Mouse (Mus musculus): ENCODE data around the gene Btbd8.

Gene Btbd8

DNA sequence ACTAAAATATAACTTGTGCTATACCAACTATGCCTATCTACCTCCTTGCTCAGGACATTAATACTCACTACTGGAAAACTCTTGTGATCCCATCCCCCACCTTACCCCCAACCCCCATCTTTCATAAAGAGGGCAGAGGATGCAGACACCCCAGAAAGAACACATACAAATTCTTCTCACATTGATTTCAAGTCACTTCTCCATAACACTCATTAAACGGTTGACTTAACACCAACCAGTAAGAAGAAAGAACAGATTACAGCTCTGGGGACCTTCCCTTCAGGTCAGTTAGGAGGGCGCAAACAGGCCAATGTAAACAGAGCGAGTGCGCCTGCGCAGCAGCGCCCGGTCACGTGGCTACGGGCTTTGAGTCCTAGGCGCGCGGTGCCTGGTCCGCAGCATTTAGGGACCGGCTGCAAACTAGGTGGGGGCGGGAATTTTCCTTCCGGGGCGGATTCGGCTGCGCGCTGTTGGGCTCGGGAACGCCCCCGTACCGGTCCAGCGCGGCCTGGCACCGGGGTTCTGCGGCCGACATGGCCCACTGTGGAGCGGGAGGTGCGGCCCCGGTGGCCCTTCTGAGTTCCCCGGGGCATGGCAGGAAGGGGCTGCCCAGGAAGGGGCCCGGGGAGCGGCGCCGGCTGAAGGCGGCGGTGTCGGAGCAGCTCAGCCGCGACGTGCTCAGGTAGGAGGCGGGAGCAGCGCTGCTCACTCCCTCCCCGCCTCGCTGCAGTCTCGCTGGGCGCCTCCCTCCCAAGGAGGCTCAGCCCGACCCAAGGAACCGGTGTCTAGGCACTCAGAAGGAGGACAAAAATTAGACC lies at the start of gene Btbd8:
TSS of gene Btbd8 (plus strand) at position 534 of the 818 bp plus-strand sequence.
- peak; percentile 93 for DNase-seq (ENCODE audit: low spot score)

DNA sequence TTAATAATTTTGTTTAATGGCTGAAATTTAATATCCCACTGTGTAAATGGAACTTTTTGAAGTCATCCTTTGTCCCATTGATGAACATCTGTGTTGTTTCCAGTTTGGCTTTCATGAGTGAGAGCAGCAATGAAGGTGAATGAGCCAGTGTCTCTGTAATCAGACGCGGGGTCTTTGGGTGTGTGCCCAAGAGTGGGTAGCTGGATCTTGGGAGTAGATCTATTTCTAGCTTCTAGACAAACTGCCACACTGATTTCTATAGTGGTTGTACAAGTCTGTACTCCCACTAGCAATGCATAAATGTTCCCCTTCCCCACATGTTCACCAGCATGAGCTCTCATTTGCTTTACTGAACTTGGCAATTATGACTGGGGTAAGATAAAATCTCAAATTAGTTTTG lies 48.4 kb upstream of the Btbd8 start:
- DNase-seq (ENCODE audit: low spot score): no peak

DNA sequence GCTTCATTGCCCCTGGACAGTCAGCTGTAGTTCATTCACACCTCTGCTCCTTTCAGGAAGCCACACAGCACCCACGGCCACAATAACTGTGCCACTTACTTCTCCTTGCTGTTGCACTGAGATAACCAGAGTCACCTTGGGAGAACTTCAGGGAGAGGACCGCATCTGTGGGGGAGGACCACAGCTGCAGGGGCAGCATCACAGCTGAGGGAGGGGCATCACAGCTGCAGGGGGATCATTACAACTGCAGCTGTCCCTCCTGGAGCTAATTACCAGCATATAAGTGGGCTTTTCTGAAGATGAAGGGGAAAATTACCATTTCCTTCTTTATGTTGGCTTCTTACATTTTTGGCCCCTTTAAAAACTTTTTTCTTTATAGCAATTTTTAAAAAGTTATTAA lies 43.4 kb upstream of the Btbd8 start:
- no peak for DNase-seq (ENCODE audit: low spot score)

DNA sequence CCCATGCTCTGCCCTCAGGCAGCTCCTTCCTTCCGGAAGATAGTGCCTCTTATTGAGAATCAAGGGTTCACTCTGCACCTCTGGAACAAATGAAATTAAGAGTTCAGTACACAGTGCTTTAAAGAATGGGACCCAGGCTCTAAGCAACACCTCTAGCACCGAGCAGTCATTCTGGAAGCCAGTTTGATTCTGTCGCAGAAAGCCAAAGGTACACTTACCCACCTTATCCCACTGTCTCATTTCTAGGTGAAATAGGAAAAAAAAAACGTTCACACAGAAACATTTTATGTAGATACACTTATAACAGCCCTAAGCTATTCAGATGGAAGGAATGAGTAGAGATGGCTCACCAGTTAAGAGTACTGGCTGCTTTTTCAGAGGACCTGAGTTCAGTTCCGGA lies 35.4 kb upstream of the Btbd8 start, which contains the start of gene Ephx4:
TSS of gene Ephx4 (plus strand) at position 301 of the 400 bp plus-strand sequence.
- no peak for DNase-seq (ENCODE audit: low spot score)

DNA sequence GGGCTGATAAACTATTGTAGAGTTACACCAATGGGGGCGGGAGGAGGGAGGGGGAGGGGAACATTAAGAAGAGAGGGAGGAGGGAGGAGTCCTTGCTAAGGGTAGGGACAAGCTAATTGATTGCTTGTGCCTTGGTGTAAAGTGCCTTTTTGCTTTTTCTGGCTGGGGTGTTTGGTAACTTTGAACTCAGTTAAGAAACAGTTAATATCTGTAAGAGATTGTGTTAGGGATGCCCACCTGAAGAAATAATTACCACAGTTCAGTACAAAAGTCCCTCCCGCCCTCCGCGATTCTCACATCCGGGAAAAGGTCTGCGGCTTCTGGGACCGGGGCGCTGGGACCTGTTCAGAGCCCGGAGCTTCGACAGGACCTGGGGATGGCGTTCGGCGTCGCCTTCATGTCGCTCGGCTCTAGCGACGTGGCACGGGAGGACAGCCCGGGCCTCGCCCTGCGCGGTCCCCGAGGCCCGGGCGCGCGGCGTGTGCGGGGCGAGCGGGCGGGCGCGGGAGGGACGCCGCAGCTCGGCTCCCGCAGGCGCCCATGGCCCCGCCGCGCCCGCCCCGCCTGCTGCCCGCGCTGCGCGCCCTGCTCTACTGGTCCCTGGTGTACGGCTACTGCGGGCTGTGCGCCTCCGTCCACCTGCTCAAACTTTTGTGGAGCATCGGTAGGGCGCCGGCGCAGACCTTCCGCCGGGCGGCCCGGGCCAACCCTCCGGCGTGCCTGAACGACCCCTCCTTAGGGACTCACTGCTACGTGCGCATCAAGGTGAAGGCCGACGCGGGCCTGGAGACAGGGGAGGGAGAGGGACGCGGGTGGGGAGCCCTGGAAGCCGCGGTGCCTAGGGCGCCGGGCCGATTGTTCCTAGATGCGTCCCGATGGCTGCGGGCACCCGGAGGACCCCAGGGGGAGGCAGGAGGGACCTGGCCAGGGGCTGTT lies 34.5 kb upstream of the Btbd8 start:
- DNase-seq (ENCODE audit: low spot score): no peak

DNA sequence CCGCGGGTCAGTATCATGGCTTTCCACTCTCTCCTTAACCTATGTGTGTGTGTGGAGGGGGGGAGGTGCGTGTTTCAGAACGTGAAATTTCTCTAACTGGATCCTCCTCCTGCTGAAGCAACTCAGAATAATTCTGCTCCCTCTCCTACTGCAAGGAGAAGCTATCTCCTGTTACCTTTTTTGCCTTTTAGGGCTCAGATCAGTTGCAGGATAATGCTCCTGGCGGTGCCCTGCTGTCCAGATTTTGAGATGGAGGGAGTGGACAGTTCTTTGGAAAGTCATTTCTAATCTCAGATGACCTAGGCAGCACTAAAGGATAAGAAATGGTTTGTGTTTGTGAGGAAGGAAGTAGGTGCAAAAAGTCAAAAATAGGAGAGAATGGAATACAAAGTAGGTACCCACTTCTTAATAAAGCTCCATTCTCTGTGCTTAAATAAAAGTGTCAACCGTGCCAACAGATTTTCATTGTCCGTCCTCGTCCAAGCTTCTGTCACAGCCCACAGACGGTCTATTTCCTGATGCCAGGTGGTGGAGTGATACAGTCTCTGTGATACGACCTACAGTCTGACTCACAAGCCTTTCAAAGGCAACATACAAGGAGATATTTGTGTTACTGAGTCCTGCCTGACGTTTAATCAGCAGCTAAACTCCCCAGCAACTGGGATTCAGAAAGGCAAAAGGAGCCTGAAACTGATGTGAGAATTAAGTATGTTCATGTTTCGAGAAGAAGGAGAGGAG lies 33.7 kb upstream of the Btbd8 start:
- DNase-seq (ENCODE audit: low spot score): no peak

DNA sequence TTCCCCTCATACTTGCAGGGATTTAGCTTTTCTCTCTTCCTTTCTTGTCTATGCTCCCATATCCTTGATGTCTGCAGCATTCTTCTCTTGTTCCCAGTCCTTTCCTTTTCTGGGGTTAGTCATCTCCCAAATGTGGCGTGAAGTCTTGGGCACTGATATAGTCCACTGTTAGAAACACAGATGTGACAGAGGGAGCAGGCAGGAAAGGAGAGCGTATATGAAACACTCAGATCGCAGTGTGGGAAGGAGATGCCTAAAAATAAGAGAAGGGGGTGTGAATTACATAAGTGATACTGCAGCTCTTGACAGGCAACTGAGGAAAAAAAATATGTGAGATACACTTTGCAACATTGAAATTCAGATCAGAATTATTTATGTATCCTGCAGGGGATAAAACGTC lies 32.4 kb upstream of the Btbd8 start:
- DNase-seq (ENCODE audit: low spot score): no peak

DNA sequence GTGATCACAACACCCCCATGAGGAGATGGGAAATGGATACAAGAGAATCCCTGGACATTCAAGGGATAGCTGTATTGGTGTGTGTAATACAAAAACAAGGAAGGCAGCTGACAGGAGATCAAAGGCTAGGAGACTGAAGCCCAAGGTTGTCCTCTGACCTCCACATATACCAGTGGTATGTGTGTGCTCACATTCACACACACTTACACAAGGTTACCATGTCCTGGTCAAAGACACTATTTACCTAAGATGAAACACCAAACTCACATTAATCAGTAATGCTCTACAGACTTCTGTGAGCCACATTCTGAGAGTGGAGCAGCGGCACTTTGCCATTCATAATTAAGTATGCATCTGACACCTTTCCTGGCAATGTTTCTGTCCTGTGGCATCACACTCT lies 27.5 kb upstream of the Btbd8 start:
- no peak for DNase-seq (ENCODE audit: low spot score)

DNA sequence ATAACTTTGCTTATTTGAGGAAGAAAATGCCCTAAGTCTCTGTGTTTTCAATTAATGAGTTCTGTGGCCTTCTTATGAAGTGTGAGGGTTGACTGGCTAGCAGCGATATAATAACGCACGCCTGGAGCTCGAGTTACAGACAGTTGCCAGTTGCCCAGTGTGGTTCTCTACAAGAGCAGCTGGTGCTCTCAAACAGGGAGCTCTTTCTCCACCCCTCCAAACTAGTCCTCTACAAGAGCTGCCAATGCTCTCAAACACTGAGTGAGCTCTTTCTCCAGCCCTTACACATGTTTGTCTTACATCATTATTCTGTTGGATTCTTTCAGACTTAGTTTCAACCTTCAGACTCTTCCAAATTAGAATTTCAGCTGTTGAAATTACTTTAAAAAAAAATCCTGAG lies 26.5 kb upstream of the Btbd8 start:
- no peak for DNase-seq (ENCODE audit: low spot score)

DNA sequence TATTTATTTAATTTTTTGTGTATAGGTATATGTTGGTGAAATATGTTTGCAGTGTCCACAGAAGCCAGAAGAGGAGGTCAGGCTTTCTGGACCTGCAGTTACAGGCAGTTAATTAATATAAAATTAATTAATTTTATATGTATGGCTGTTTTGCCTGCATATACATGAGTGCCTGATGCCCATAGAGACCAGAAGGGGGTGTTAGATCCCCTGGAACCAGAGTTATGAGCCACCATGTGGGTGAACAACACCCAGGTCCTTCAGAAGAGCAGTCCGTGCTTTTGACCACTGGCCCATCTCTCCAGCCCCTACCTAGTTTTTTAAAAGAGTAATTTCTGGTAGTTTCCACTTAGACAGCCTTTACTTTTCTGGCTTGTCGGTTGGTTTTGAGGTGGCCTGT lies 25.5 kb upstream of the Btbd8 start:
- DNase-seq (ENCODE audit: low spot score): no peak

DNA sequence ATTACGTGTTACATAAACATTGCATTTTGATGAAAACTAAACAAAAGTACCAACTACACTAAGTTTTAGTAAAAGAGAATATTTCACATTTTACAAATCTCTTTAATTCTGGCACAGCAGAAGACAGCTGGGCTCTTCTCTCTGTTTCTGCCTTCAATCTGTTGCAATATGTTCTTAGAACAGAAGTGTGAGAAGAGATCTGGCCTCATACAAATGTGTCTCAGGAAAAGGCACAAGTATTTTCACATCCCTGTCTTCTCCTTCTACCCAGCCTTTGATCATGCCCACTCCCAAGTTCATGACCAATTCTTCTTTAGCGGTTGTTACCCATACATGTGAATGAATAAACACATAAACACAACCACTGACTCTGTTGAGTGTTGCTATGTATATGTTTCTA lies 22.7 kb upstream of the Btbd8 start:
- no peak for DNase-seq (ENCODE audit: low spot score)

DNA sequence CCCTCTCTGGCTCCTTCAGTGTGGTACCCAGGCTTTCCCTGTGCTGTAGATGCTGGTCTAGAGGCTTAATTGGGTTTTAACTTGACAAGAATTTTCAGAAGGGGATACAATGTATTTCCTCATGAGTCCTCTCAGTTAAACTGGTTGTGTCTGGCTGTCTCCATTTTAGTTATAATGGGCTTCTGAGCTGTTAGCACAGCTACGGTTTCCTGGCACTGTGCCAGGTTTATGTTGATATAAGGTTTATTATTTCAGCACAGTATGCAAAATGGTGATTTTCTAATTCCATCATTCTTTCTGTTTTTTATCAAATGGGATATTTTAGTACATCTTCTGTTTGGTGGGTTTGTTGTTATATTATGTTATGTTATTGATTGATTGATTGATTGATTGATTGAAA lies 16.1 kb upstream of the Btbd8 start:
- DNase-seq (ENCODE audit: low spot score): no peak

DNA sequence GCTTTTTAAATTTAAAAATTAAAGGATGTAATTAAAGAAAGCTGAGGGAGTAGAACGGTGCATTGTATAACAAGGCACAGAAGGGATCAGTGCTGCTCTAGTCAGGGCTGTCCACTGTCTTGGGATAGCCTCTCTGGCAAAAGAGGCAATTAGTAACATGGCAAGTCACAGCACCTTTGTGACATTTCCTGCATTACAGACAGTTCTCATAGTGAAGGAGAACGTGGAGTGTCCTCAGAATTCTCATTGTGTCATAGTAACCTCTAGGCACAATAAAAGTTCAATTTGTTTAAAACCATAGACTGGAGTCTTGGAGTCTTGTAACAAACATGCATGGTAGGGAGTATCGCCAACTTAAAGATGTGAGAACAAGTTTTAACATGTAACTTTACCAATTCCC lies 6.5 kb upstream of the Btbd8 start, which contains the start of gene Lpcat2b:
TSS of gene Lpcat2b (plus strand) at position 301 of the 400 bp plus-strand sequence.
- no peak for DNase-seq (ENCODE audit: low spot score)

DNA sequence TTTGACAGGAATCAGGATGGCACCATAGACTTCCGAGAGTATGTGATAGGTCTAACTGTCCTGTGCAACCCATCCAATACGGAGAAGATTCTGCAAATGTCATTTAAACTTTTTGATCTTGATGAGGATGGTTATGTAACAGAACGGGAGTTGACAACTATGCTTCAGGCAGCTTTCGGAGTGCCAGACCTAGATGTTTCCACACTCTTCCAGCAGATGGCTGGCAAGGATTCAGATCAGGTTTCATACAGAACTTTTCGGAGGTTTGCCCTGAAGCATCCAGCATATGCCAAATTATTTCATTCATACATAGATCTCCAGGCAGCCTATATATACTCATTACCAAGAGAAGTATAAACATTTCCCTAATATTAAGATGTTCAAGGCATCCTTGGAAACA lies 3.8 kb upstream of the Btbd8 start:
- no peak for DNase-seq (ENCODE audit: low spot score)

DNA sequence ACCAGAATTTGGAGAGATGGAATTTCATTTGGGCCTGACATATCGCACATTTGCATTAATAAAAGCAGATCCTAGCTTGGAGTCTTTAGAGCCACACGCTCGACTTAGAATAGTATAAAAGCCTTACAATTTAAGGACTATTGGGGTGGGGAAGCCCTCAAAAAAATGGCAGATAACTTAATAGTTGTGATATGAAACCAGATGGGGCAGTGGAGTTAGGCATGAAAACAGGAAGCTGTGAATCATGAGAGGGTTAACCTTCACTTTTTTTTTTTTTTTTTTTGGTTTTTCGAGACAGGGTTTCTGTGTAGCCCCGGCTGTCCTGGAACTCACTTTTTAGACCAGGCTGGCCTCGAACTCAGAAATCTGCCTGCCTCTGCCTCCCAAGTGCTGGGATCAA lies 1.6 kb upstream of the Btbd8 start:
- no peak for DNase-seq (ENCODE audit: low spot score)

DNA sequence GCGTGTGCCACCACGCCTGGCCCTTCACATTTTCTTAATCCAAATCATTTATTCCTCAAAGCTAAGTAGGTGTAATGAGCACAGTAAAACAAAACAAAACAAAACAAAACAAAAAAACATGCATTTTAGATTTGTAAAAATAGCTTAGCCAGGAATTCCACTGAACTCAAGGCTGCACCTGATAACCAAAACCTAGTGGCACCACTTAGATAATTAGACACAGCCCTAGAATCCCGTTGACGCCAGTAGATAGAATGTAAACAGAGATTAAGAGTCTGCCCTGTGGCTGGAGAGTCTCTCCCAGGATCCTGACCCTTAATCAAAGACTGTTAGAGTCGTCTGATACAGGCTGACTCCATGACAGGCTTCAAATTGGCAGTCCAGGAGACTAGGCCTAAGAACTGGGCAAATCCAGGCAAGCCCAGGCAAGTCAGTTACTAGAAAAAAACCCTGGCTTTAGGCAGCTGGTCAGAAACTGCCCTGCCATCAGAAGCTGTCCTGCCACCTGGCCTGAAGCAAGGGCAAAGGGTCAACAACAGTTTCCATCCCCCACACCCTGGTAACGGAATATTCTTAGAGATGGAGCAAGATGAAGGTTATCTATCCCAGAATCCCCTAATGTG lies 1.1 kb upstream of the Btbd8 start:
- peak; percentile 20 for DNase-seq (ENCODE audit: low spot score)

DNA sequence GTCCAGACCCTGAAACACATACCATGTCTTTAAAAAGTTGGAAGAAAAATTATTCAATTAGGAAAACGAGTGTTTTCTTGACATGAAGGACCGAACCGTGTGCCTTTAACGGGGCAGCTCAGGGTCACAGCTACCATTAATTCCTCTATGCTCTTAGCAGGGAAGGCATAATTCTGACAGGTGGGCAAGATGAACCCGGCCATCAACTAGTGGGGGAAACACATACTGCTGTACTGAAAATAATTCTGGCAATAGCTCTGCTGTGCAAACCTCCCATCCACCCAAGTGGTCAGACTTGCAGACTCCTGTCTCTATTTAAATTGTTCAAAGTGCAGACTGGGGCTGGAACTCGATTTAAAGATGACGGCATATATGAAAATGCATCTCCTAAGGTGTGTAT lies 556 bp downstream of the Btbd8 start:
- no peak for DNase-seq (ENCODE audit: low spot score)

DNA sequence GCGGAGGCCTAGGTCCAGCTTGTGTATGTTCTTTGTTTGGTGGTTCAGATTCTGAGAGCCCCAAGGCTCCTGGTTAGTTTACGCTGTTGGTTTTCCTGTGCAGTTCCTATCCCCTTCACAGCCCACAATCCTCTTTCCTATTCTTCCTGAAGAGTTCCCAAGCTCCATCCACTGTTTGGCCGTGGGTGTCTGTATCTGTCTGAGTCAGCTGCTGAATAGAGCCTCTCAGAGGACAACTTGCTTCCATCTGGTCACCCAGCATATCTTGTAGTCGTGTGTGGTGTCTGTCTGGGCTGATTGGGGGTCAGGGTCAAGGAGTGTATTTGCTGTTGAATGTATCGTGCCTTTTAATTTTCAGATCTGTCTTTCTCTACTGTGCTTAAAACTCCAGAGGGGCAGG lies 4.1 kb downstream of the Btbd8 start:
- DNase-seq (ENCODE audit: low spot score): no peak

DNA sequence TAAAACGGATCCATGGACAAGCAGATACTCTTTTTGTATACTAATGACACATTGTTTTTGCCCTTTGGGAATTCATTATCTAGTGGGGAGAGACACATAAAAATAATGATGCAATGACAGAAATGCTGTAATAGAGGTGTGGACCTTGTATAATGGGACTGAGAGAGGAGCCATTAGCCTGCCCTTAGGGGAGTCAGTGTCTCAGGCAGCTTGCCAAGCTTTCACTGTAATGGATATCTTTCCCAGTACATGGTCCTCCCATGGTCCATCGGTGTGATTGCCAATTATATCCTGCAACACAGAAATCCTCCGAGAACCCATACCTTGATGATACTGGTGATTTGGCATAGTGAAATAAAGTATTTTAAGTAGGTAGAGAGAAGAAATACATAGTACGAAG lies 6.5 kb downstream of the Btbd8 start:
- no peak for DNase-seq (ENCODE audit: low spot score)

DNA sequence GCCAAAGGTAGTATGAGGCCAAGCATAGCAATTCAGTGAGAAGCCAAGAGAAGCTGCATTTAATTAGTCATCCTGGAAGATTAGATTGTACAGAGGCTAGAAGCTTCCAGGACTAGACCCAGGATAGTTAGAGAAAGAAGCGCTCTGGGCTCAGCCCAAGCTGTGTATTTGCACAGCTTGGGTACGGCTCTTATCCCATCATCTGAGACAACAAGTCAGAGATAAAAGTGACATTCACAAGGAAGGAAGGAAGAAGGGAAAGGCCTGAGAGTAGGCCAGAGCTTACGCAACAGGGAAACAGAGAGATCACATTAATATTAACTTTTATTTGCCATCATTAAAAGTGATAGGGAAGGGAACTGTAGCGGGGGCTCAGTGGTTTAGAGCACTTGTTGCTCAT lies 10.2 kb downstream of the Btbd8 start:
- no peak for DNase-seq (ENCODE audit: low spot score)

DNA sequence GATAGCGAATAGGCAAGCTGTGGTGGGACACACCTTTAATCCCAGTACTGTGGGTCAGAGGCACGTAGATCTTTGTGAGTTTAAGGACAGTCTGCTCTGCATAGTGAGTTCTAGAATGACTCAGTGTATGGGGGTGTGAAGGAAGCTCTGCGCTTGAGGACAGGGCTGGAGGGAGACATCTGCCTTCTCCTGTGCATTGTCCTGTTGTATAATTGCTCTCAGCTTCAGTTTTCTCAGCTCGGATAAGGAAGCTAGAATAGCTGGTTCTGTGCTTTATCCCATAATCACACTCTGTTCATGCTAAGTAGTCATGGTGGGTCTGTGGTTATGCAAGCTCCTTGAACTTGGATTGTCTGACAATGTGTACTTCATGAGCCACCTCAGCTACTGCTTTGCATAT lies 11.0 kb downstream of the Btbd8 start:
- no peak for DNase-seq (ENCODE audit: low spot score)

DNA sequence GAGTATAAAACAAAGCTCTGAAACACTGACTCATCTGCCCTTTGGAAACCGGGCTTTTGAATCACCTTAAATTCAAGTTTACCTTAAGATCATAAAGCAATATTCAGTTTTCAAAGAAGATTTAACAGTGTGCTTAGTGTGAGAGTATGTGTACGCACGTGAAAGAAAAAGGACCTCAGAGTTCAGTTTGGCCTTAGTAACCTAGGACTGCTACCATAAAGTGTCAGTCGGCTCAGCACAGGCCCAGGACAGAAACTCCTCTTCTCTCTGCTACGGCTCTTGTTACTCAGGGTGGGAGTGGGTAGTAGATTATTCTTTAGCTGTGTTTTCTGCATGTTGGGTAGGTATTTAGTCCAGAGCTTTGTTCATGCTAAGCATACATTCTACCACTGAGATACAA lies 11.8 kb downstream of the Btbd8 start:
- DNase-seq (ENCODE audit: low spot score): no peak

Measured in spleen, adult 12 weeks (tissue).